Mouse (Mus musculus) forebrain, embryonic 16.5 days (tissue): ENCODE data around the gene Ckmt1. TPM values are rescaled to one million over a fixed set of nuclear protein-coding genes. Genes with fewer than 3 reads are reported as not detected.

Source experiments
- ATAC-seq: fragments of 200-750 bp; cut with Nextera tagmentation; 2 replicates; pipeline ENCODE4 v1.8.0; 2017; ENCODE audit warnings: mild to moderate bottlenecking, moderate library complexity
- H3K27ac ChIP-seq: fragments of 300-500 bp; sonication (generic); 2 replicates; pipeline ENCODE4 v1.5.1; 2014; ENCODE audit warnings: low read length, control low read depth
- H3K27me3 ChIP-seq: fragments of 300-500 bp; sonication (generic); replicated peaks from 2 replicates; pipeline ENCODE4 v1.6.1; 2014; ENCODE audit warnings: low read length; ENCODE audit not compliant: control insufficient read depth, insufficient read depth
- H3K36me3 ChIP-seq: fragments of 300-500 bp; sonication (generic); 2 replicates; pipeline ENCODE4 v1.6.1; 2014; ENCODE audit not compliant: control insufficient read depth, insufficient read depth
- H3K4me1 ChIP-seq: fragments of 300-500 bp; sonication (generic); replicated peaks from 2 replicates; pipeline ENCODE4 v1.6.1; 2014; ENCODE audit warnings: low read length; ENCODE audit not compliant: control insufficient read depth, insufficient read depth
- H3K4me2 ChIP-seq: fragments of 300-500 bp; sonication (generic); 2 replicates; pipeline ENCODE4 v1.6.1; 2014; ENCODE audit warnings: mild to moderate bottlenecking, low read length, control low read depth
- H3K4me3 ChIP-seq: fragments of 300-500 bp; sonication (generic); replicated peaks from 2 replicates; pipeline ENCODE4 v1.5.1; 2014; ENCODE audit warnings: mild to moderate bottlenecking, low read length, control low read depth
- H3K9ac ChIP-seq: fragments of 300-500 bp; sonication (generic); replicated peaks from 2 replicates; pipeline ENCODE4 v1.6.1; 2014; ENCODE audit warnings: low read depth, low read length, control low read depth
- H3K9me3 ChIP-seq: fragments of 300-500 bp; sonication (generic); 2 replicates; pipeline ENCODE4 v1.6.1; 2016; ENCODE audit warnings: low read length; ENCODE audit not compliant: control insufficient read depth
- WGBS: fragments of 180-500 bp; shearing (Covaris S2); extraction: QIAGEN DNeasy Blood & Tissue Kit; methylation state at CpG from one replicate; pipeline ENCODE4 v1.1.7; 2014; 5-methylcytosine and 5-hydroxymethylcytosine counted together
- polyA plus RNA-seq: library from polyadenylated mRNA; unstranded; fragments of >200 nt; fragmentation: Nextera tagmentation; extraction: Ambion mirVana; gene quantifications from 2 replicates; pipeline ENCODE4 v1.2.1, GENCODE M21; 2015

Gene Ckmt1
- polyA plus RNA-seq, 1 experiment from 2014 or later: 35.7 TPM

GRCm38 (mm10) chr2:121354820-121355592 is 2.5 kb upstream of the Ckmt1 start, which contains the start of gene Ppip5k1:
TSS of gene Ppip5k1 (minus strand) at chr2:121355396.
- peak; percentile 98 for ATAC-seq
- WGBS: under 1% methylated on average over 56 of the region's 58 CpGs

GRCm38 (mm10) chr2:121357961-121358360 is 447 bp downstream of the Ckmt1 start:
- Histone ChIP-seq H3K4me1 (peaks cover 14% of the 10 kb centered on the region), H3K36me3 (no peaks in the 10 kb centered on the region), H3K9ac (peak overlapping the region; percentile 62), H3K4me2 (peak overlapping the region; percentile 62), H3K27ac (no peak overlapping the region), H3K4me3 (peak overlapping the region; percentile 53), H3K9me3 (no peaks in the 10 kb centered on the region), H3K27me3 (peaks cover 13% of the 10 kb centered on the region)
- 5% methylated on average over 4 of the region's 4 CpGs for WGBS
- no peak for ATAC-seq

More at GRCm38 (mm10) chr2:121354820-121355592, 2.5 kb upstream of the Ckmt1 start, which contains the start of gene Ppip5k1:
- peaks cover 14% of the 10 kb centered on the region for H3K4me1 ChIP-seq
- H3K4me3 ChIP-seq: peak within 1 kb of the TSS; percentile 85
- H3K27ac ChIP-seq: peak within 1 kb of the TSS; percentile 55
- peak within 1 kb of the TSS; percentile 89 for H3K4me2 ChIP-seq
- peaks cover 13% of the 10 kb centered on the region for H3K27me3 ChIP-seq
- H3K9me3 ChIP-seq: no peaks in the 10 kb centered on the region
- peak within 1 kb of the TSS; percentile 80 for H3K9ac ChIP-seq
- H3K36me3 ChIP-seq: no peaks in the 10 kb centered on the region

- Histone ChIP-seq H3K4me2 (peak overlapping the region; percentile 62), H3K9ac (peak overlapping the region; percentile 62), H3K9me3 (no peaks in the 10 kb centered on the region), H3K27ac (no peak overlapping the region), H3K4me3 (peak overlapping the region; percentile 53), H3K4me1 (peaks cover 14% of the 10 kb centered on the region), H3K36me3 (no peaks in the 10 kb centered on the region), H3K27me3 (peaks cover 13% of the 10 kb centered on the region)
- 0% methylated on average over 16 of the region's 16 CpGs for WGBS
- ATAC-seq: peak; percentile 67
Measured at GRCm38 (mm10) chr2:121358381-121358780, 867 bp downstream of the Ckmt1 start.

- WGBS: 43% methylated on average over 4 of the region's 4 CpGs
- H3K27ac ChIP-seq: no peak overlapping the region
- H3K9me3 ChIP-seq: no peaks in the 10 kb centered on the region
- H3K36me3 ChIP-seq: no peaks in the 10 kb centered on the region
- no peak for ATAC-seq
- H3K27me3 ChIP-seq: peaks cover 13% of the 10 kb centered on the region
- H3K9ac ChIP-seq: no peak overlapping the region
- peaks cover 9% of the 10 kb centered on the region for H3K4me1 ChIP-seq
- H3K4me3 ChIP-seq: no peak overlapping the region
- peak overlapping the region; percentile 62; the same call in 1 of the 2 replicates for H3K4me2 ChIP-seq
Measured at GRCm38 (mm10) chr2:121359461-121359860, 1.9 kb downstream of the Ckmt1 start.

GRCm38 (mm10) chr2:121363656-121364055 is 6.1 kb downstream of the Ckmt1 start:
- Histone ChIP-seq H3K9me3 (no peaks in the 10 kb centered on the region), H3K27ac (no peak overlapping the region), H3K36me3 (no peaks in the 10 kb centered on the region), H3K4me1 (0 out of 2 replicates have a peak, but pooled peaks cover 4% of the 10 kb centered on the region), H3K4me2 (no peak overlapping the region), H3K9ac (no peak overlapping the region), H3K4me3 (no peak overlapping the region), H3K27me3 (peaks cover 4% of the 10 kb centered on the region; the same call in 1 of the 2 replicates)
- WGBS: 58% methylated on average over 3 of the region's 3 CpGs
- ATAC-seq: no peak

GRCm38 (mm10) chr2:121368831-121369230 is 11.3 kb downstream of the Ckmt1 start:
- ATAC-seq: no peak
- no peak overlapping the region for H3K4me3 ChIP-seq
- 62% methylated on average over 2 of the region's 2 CpGs for WGBS
- H3K27ac ChIP-seq: no peak overlapping the region
- no peak overlapping the region for H3K4me2 ChIP-seq
- H3K9me3 ChIP-seq: no peaks in the 10 kb centered on the region
- H3K36me3 ChIP-seq: no peaks in the 10 kb centered on the region
- H3K27me3 ChIP-seq: no peaks in the 10 kb centered on the region
- H3K4me1 ChIP-seq: 0 out of 2 replicates have a peak, but pooled peaks cover 2% of the 10 kb centered on the region
- no peak overlapping the region for H3K9ac ChIP-seq

GRCm38 (mm10) chr2:121370921-121371320 is 13.4 kb downstream of the Ckmt1 start:
- H3K27ac ChIP-seq: no peak overlapping the region
- no peak overlapping the region for H3K4me3 ChIP-seq
- no peak for ATAC-seq
- H3K4me2 ChIP-seq: no peak overlapping the region
- 85% methylated on average over 5 of the region's 5 CpGs for WGBS
- no peaks in the 10 kb centered on the region for H3K9me3 ChIP-seq
- 0 out of 2 replicates have a peak, but pooled peaks cover 2% of the 10 kb centered on the region for H3K4me1 ChIP-seq
- no peaks in the 10 kb centered on the region for H3K36me3 ChIP-seq
- no peak overlapping the region for H3K9ac ChIP-seq
- H3K27me3 ChIP-seq: no peaks in the 10 kb centered on the region

- Histone ChIP-seq H3K27me3 (no peaks in the 10 kb centered on the region), H3K4me1 (0 out of 2 replicates have a peak, but pooled peaks cover 2% of the 10 kb centered on the region), H3K9me3 (no peaks in the 10 kb centered on the region), H3K27ac (no peak overlapping the region), H3K4me2 (no peak overlapping the region), H3K9ac (no peak overlapping the region), H3K4me3 (no peak overlapping the region), H3K36me3 (no peaks in the 10 kb centered on the region)
- 81% methylated on average over 3 of the region's 3 CpGs for WGBS
- ATAC-seq: no peak
Measured at GRCm38 (mm10) chr2:121372266-121372665, 14.8 kb downstream of the Ckmt1 start.

GRCm38 (mm10) chr2:121374766-121375165 is 17.3 kb downstream of the Ckmt1 start:
- no peaks in the 10 kb centered on the region for H3K9me3 ChIP-seq
- no peaks in the 10 kb centered on the region for H3K27me3 ChIP-seq
- H3K4me1 ChIP-seq: no peaks in the 10 kb centered on the region
- no peak overlapping the region for H3K9ac ChIP-seq
- no peak overlapping the region for H3K27ac ChIP-seq
- H3K4me3 ChIP-seq: no peak overlapping the region
- no peak for ATAC-seq
- WGBS: 48% methylated on average over 2 of the region's 2 CpGs
- H3K36me3 ChIP-seq: no peaks in the 10 kb centered on the region
- H3K4me2 ChIP-seq: no peak overlapping the region
